Mouse (Mus musculus): ENCODE measurements around the gene Cadps. TPM values are rescaled to one million over a fixed set of nuclear protein-coding genes. Genes with fewer than 3 reads are reported as not detected.
A peak's percentile ranks its signal among the peaks of the same experiment; 100 is the strongest.

Cadps gene
- polyA plus RNA-seq, 1 experiment from 2014 or later: 0.56 TPM

DNA sequence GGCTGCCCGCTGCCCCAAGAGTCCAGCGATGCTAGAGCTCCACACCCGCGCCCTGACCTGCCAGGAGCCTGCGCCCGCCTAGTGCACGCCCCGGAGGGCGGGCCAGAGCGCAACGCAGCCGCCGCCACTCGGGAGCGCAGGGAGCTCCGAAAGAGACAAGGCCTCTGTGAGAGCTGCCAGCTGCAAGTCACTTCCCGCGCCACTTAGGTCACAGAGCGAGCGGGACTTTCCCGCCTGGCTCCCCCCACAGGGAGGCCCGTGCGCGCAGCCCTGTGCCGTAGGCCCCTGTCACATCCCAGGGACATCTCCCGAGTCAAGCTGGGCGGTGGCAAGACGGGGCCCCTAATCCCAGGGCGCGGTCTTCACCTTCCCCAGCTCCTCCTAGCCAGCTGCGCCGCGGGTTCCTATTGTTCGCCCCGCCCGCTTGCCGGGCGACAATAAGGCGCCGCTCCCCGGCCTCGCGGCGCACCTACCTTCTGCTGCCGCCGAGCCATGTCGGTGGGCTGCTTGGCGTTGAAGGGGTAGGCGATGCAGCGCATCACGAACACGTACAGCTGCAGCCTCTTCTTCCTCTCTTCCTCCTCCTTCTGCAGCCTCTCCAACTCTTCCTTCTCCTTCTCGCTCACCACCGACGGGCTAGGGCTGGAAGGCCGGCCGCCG, 918 bp downstream of the Cadps start:
- Histone ChIP-seq H3K4me1 (ENCODE audit: control insufficient read depth, insufficient read depth, low read length) (peaks cover 14% of the 10 kb centered on the region), H3K9ac (ENCODE audit: low read length) (peak overlapping the region; percentile 32), H3K27ac (ENCODE audit: low read length) (peak overlapping the region; percentile 64), H3K9me3 (replicated peaks; ENCODE audit: control insufficient read depth, low read length) (no peaks in the 10 kb centered on the region), H3K27me3 (ENCODE audit: control insufficient read depth, insufficient read depth, low read length) (peaks cover 25% of the 10 kb centered on the region), H3K4me3 (ENCODE audit: low read length) (peak overlapping the region; percentile 61), H3K36me3 (ENCODE audit: control insufficient read depth, insufficient read depth) (no peaks in the 10 kb centered on the region), H3K4me2 (ENCODE audit: low read depth, low read length) (peak overlapping the region; percentile 87)
- WGBS: 1% methylated on average over 57 of the region's 58 CpGs
- peak; percentile 82 for ATAC-seq (replicated peaks; ENCODE audit: extremely low read depth, insufficient read depth, low FRiP score)

- ATAC-seq (replicated peaks; ENCODE audit: extremely low read depth, insufficient read depth, low FRiP score): 0 out of 2 replicates have a peak, but pooled peaks have one; percentile 14
- Histone ChIP-seq H3K9me3 (replicated peaks; ENCODE audit: control insufficient read depth, low read length) (no peaks in the 10 kb centered on the region), H3K27ac (ENCODE audit: low read length) (peak overlapping the region; percentile 64), H3K9ac (ENCODE audit: low read length) (peak overlapping the region; percentile 32), H3K36me3 (ENCODE audit: control insufficient read depth, insufficient read depth) (no peaks in the 10 kb centered on the region), H3K27me3 (ENCODE audit: control insufficient read depth, insufficient read depth, low read length) (peaks cover 25% of the 10 kb centered on the region), H3K4me3 (ENCODE audit: low read length) (peak overlapping the region; percentile 61), H3K4me1 (ENCODE audit: control insufficient read depth, insufficient read depth, low read length) (peaks cover 14% of the 10 kb centered on the region), H3K4me2 (ENCODE audit: low read depth, low read length) (peak overlapping the region; percentile 87)
- WGBS: 2% methylated on average over 11 of the region's 13 CpGs
Measured at GRCm38 (mm10) chr14:12821156-12821813, 1.6 kb downstream of the Cadps start.

DNA sequence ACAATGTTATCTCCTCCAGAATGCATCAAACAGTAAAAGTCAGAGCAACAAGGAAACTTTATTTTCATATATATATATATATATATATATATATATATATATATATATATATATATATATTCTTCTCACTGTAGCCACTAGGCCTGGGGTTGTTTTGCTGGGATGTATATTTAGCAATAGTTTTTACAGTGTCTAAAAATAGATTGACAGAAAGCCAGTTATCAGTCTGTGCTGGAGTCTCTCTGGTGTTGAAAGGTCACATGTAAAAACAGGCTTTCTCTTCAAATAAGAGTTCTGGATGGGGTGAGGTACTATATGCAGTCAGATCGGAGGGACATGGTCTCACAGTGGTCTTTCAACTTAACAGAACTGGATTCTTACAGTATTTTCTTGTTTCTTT, 2.7 kb downstream of the Cadps start:
- ATAC-seq (replicated peaks; ENCODE audit: extremely low read depth, insufficient read depth, low FRiP score): 0 out of 2 replicates have a peak, but pooled peaks have one; percentile 24
- Histone ChIP-seq H3K27me3 (ENCODE audit: control insufficient read depth, insufficient read depth, low read length) (peaks cover 25% of the 10 kb centered on the region), H3K4me1 (ENCODE audit: control insufficient read depth, insufficient read depth, low read length) (peaks cover 14% of the 10 kb centered on the region), H3K9me3 (replicated peaks; ENCODE audit: control insufficient read depth, low read length) (no peaks in the 10 kb centered on the region), H3K4me3 (ENCODE audit: low read length) (no peak overlapping the region), H3K4me2 (ENCODE audit: low read depth, low read length) (no peak overlapping the region), H3K9ac (ENCODE audit: low read length) (no peak overlapping the region), H3K36me3 (ENCODE audit: control insufficient read depth, insufficient read depth) (no peaks in the 10 kb centered on the region), H3K27ac (ENCODE audit: low read length) (no peak overlapping the region; the same call in 1 of the 2 replicates)
- 29% methylated on average over 1 of the region's 1 CpGs for WGBS

DNA sequence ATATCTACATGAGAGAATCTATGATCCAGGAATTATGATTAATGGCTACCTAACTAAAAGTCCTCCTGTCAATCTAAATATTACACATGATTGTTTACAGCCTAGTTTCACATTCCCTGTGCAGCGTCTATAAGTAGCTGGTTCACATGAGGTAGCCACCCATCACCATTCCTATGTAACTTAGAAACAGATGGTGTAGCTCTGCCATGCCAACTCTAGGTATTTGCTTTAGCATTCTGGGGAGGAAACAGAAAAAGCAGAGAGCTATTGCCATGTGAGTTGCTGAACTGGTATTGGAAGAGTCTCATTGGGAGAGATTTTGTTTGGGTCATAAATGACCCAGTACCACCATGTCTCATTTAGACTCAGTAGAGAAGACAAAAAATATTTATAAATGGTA, 4.4 kb downstream of the Cadps start:
- Histone ChIP-seq H3K4me3 (ENCODE audit: low read length) (no peak overlapping the region), H3K9ac (ENCODE audit: low read length) (no peak overlapping the region), H3K9me3 (replicated peaks; ENCODE audit: control insufficient read depth, low read length) (no peaks in the 10 kb centered on the region), H3K4me1 (ENCODE audit: control insufficient read depth, insufficient read depth, low read length) (peaks cover 14% of the 10 kb centered on the region), H3K27ac (ENCODE audit: low read length) (no peak overlapping the region), H3K36me3 (ENCODE audit: control insufficient read depth, insufficient read depth) (no peaks in the 10 kb centered on the region), H3K27me3 (ENCODE audit: control insufficient read depth, insufficient read depth, low read length) (peaks cover 22% of the 10 kb centered on the region), H3K4me2 (ENCODE audit: low read depth, low read length) (no peak overlapping the region)
- ATAC-seq (replicated peaks; ENCODE audit: extremely low read depth, insufficient read depth, low FRiP score): no peak
- 86% methylated on average over 1 of the region's 1 CpGs for WGBS

DNA sequence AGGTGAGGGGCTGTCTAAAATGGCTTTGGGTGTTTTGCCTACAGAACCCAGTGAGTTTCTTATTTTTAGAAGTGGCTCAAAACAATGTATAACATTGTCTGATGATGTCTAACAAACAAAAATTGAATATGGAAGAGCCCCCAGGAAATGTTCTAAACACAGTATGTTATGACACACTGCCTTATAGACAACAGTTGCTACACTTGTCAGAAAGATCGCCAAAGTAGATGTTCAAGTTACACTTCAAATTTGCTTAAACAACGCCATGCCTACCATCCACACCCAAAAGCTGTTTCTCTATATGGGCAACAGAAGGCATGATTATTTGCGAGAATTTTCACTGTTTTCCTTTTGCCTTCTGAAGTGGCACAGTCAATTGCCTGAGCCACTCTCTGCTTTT, 10.8 kb downstream of the Cadps start:
- WGBS: 82% methylated on average over 3 of the region's 3 CpGs
- Histone ChIP-seq H3K4me3 (ENCODE audit: low read length) (no peak overlapping the region), H3K9me3 (replicated peaks; ENCODE audit: control insufficient read depth, low read length) (no peaks in the 10 kb centered on the region), H3K27ac (ENCODE audit: low read length) (no peak overlapping the region), H3K9ac (ENCODE audit: low read length) (no peak overlapping the region), H3K36me3 (ENCODE audit: control insufficient read depth, insufficient read depth) (no peaks in the 10 kb centered on the region), H3K4me1 (ENCODE audit: control insufficient read depth, insufficient read depth, low read length) (no peaks in the 10 kb centered on the region; the same call in 1 of the 2 replicates), H3K4me2 (ENCODE audit: low read depth, low read length) (no peak overlapping the region), H3K27me3 (ENCODE audit: control insufficient read depth, insufficient read depth, low read length) (no peaks in the 10 kb centered on the region)
- ATAC-seq (replicated peaks; ENCODE audit: extremely low read depth, insufficient read depth, low FRiP score): no peak

DNA sequence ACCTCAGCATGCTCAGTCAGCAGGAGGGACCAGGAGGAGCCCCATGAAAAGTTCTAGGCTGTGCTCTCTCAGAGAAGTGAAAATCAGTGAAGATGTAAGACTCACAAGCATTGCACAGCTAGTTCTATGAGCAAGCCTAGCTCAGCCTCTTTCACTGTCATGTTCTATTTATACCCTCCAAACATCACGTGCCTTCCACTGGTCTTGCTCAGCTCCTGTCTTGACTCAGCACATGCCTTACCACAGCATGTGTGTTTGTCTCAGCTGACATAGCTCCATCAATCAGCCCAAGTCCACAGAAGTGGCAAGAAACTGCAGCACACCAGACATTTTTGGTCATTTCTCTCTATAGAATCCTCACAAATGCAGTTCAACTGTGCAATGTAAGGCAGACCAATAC, 19.9 kb downstream of the Cadps start:
- peak; percentile 97 for ATAC-seq (replicated peaks; ENCODE audit: extremely low read depth, insufficient read depth, low FRiP score)
- Histone ChIP-seq H3K9ac (ENCODE audit: low read length) (no peak overlapping the region), H3K27me3 (ENCODE audit: control insufficient read depth, insufficient read depth, low read length) (no peaks in the 10 kb centered on the region), H3K27ac (ENCODE audit: low read length) (no peak overlapping the region), H3K4me3 (ENCODE audit: low read length) (no peak overlapping the region), H3K36me3 (ENCODE audit: control insufficient read depth, insufficient read depth) (no peaks in the 10 kb centered on the region), H3K9me3 (replicated peaks; ENCODE audit: control insufficient read depth, low read length) (no peaks in the 10 kb centered on the region), H3K4me1 (ENCODE audit: control insufficient read depth, insufficient read depth, low read length) (no peaks in the 10 kb centered on the region; the same call in 1 of the 2 replicates), H3K4me2 (ENCODE audit: low read depth, low read length) (no peak overlapping the region)
- 26% methylated on average over 1 of the region's 1 CpGs for WGBS

DNA sequence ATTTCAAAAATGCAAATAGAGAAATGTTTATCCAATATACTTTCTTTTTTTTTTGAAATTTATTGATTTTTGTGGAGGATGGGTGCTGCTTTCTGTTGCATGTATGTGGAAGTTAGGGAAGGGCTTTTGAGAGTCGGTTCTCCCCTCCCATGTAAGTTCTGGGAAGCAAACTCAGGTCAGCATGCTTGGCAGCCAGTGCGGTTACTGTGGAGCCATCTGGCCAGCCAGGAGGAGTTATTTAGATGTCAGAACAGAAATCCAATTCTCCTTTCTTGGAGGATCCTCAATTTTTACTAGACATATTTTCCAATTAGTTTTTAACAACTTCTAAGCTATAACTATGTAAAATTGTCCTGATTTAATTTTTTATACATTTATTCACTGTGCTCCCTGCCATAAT, 21.8 kb downstream of the Cadps start:
- Histone ChIP-seq H3K4me3 (ENCODE audit: low read length) (no peak overlapping the region), H3K9me3 (replicated peaks; ENCODE audit: control insufficient read depth, low read length) (no peaks in the 10 kb centered on the region), H3K36me3 (ENCODE audit: control insufficient read depth, insufficient read depth) (no peaks in the 10 kb centered on the region), H3K27ac (ENCODE audit: low read length) (no peak overlapping the region), H3K9ac (ENCODE audit: low read length) (no peak overlapping the region), H3K4me2 (ENCODE audit: low read depth, low read length) (no peak overlapping the region), H3K4me1 (ENCODE audit: control insufficient read depth, insufficient read depth, low read length) (no peaks in the 10 kb centered on the region; the same call in 1 of the 2 replicates), H3K27me3 (ENCODE audit: control insufficient read depth, insufficient read depth, low read length) (no peaks in the 10 kb centered on the region)
- no peak for ATAC-seq (replicated peaks; ENCODE audit: extremely low read depth, insufficient read depth, low FRiP score)
- WGBS: 81% methylated on average over 2 of the region's 2 CpGs

DNA sequence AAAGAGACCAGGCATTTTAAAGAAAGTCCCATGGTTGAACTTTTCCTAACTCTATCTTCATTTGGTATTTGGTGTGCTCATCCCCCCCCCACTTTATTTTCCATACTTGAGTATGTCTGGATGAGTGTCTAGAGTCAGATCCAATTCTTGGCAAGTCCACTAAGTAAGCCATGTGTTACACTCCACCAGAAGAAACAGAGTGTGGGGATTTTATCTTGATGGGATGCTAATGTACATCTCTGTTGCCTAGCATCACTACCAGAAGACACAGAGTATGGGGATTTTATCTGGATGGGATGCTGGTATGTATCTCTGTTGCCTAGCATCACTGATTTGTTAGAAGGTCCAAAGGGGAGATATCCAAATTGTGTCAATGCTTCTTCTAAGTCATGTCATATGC, 24.0 kb downstream of the Cadps start:
- Histone ChIP-seq H3K27ac (ENCODE audit: low read length) (no peak overlapping the region), H3K4me2 (ENCODE audit: low read depth, low read length) (no peak overlapping the region), H3K36me3 (ENCODE audit: control insufficient read depth, insufficient read depth) (no peaks in the 10 kb centered on the region), H3K27me3 (ENCODE audit: control insufficient read depth, insufficient read depth, low read length) (no peaks in the 10 kb centered on the region), H3K4me3 (ENCODE audit: low read length) (no peak overlapping the region), H3K4me1 (ENCODE audit: control insufficient read depth, insufficient read depth, low read length) (no peaks in the 10 kb centered on the region; the same call in 1 of the 2 replicates), H3K9ac (ENCODE audit: low read length) (no peak overlapping the region), H3K9me3 (replicated peaks; ENCODE audit: control insufficient read depth, low read length) (no peaks in the 10 kb centered on the region)
- no peak for ATAC-seq (replicated peaks; ENCODE audit: extremely low read depth, insufficient read depth, low FRiP score)

DNA sequence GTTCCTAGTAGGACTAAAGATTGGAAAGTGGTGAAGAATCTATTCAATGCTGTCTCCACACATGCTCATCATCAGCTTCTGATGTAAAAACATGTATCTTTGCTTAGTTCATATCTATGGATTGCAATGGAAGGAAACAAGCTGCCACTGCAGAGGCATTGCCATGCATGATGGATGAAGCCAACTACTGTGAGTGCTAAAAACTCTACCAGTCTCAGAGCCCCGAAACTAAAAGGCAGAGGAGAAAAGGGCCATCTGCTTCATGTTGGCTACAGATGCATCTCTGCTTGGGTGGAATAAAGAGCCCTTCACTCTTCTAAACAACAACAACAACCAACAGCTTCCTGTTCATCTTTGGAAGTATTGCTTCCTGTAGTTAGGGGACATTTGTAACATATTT, 38.6 kb downstream of the Cadps start:
- 72% methylated on average over 1 of the region's 1 CpGs for WGBS

More for the DNA sequence above, 38.6 kb downstream of the Cadps start:
- no peak overlapping the region for H3K27ac ChIP-seq (ENCODE audit: low read length)
- H3K9me3 ChIP-seq (replicated peaks; ENCODE audit: control insufficient read depth, low read length): no peaks in the 10 kb centered on the region
- no peak overlapping the region for H3K4me3 ChIP-seq (ENCODE audit: low read length)
- no peak for ATAC-seq (replicated peaks; ENCODE audit: extremely low read depth, insufficient read depth, low FRiP score)
- no peak overlapping the region for H3K4me2 ChIP-seq (ENCODE audit: low read depth, low read length)
- H3K4me1 ChIP-seq (ENCODE audit: control insufficient read depth, insufficient read depth, low read length): no peaks in the 10 kb centered on the region
- no peaks in the 10 kb centered on the region for H3K27me3 ChIP-seq (ENCODE audit: control insufficient read depth, insufficient read depth, low read length)
- no peaks in the 10 kb centered on the region for H3K36me3 ChIP-seq (ENCODE audit: control insufficient read depth, insufficient read depth)
- no peak overlapping the region for H3K9ac ChIP-seq (ENCODE audit: low read length)

Measured in heart, embryonic 16.5 days (tissue).